Mouse (Mus musculus) gastrocnemius, postnatal 36 days (tissue): ENCODE results near the gene Atp8a1. TPM values are rescaled to one million over a fixed set of nuclear protein-coding genes. Genes with fewer than 3 reads are reported as not detected.

Experiments
- DNase-seq, 2 experiments: peaks; one replicate each; pipeline ENCODE4 v3.0.0; 2022
- intact Hi-C: fragments of 180-260 bp; cut with DNase I; formaldehyde crosslinking; loops from one replicate; pipeline ENCODE4 v1.15.1; 2025
- microRNA-seq, 2 experiments: library from miRNA; unstranded; fragments of <30 nt; microRNA quantifications; one replicate each; pipeline ENCODE4 v1.2.0; 2021
- total RNA-seq, 2 experiments: library from RNA; stranded (reverse); gene quantifications; 2 replicates each; pipeline ENCODE4 v1.2.3; 2021

Atp8a1 gene
- total RNA-seq, 2 experiments from 2014 or later, result 55.9 to 72.7 TPM

DNA sequence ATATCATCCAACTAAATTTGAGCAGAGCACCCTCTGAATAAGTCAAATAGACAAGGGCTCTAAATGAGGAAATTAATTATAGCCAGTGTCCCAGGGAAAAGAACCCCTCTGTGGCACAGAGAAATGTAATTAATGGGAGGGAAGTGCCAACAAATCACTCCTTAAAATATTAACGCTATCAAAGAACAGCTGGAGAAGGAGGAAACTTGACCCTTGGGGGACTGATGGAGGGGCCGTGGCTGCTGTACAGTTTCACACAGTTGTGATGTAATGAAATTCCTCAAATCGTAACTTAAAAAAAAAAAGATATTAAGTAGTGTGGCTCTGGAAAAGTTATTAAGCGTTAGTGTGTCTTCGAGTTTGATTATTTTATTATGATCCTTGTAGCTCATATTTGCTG lies 241.3 kb downstream of the Atp8a1 start:
- intact Hi-C loops, result loop anchor here (10.0 kb wide), 1 partner anchor 511 kb away; the partner anchor contains the start of gene Phox2b
- DNase-seq, result no peak

GRCm38 (mm10) chr5:67599935-67600334 lies 247.3 kb downstream of the Atp8a1 start:
- DNase-seq, result no peak
- intact Hi-C loops, result loop anchor here (10.0 kb wide), 1 partner anchor 505 kb away; the partner anchor contains the start of gene Phox2b

DNA sequence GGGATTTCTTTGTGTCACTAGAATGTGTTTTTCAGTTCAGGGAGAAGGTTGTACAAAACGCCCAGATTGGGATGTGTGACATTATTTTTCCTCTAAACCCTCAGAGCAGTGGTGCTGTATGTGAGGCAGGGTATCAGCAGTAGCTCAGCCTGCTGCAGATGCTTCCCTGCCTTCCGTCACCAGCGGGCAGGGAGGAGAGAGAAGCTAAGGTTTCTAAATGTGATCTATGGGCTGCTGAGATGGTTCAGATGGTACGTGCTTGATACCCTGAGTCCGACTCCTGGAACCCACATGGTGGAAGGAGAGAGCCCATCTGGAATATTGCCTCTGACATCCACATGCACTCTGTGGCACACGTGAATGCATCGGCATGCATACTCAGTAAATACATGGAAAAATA lies 251.6 kb downstream of the Atp8a1 start:
- intact Hi-C loops, result no loop called here
- DNase-seq, result no peak

GRCm38 (mm10) chr5:67595070-67595469 lies 252.2 kb downstream of the Atp8a1 start:
- intact Hi-C loops, result no loop called here

DNA sequence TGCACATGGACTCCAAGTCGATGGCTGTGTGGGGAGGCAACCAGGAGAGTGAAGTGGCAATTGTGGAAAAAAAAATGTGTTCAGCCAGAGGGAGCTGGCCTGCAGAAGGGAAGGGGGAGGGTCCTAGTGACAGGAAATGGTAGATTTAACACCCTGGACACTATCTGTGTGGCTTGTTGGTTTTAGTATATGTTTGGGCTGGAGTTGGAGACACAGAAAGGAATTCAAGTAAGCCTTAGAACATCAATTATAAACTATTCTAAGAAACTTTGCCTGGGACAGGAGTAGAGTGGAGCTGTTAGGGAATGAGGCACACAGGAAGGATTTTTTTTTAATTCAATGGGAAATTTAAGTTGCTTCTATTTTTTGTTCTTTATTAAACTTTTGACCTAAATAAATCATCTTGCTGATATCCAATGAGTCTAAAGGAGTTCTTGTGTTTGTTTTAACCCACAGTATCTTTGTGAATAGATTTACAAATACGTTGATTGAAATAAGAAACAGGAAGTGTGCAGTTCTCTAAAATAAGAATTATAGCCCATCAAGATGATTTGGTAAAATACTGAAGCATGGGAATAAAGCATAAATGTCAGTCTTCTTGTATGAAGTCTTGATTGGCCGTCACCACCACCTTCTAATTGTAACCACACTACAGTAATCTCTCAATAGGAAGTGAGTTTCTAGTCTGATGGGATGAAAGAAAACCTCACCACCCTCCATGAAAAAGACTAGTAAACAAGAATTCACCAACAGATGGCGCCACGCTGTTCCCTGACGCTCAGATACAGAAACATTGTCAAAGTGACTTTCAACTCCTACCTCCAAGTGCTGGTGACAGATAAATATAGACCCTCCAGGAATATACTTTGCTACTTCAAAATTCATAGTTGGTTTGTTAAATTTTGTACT lies 267.3 kb downstream of the Atp8a1 start:
- no peak for DNase-seq
- intact Hi-C loops, result no loop called here

More at GRCm38 (mm10) chr5:67595070-67595469, 252.2 kb downstream of the Atp8a1 start:
- DNase-seq, result no peak

GRCm38 (mm10) chr5:67575705-67576104 lies 271.5 kb downstream of the Atp8a1 start:
- intact Hi-C loops, result no loop called here
- no peak for DNase-seq

DNA sequence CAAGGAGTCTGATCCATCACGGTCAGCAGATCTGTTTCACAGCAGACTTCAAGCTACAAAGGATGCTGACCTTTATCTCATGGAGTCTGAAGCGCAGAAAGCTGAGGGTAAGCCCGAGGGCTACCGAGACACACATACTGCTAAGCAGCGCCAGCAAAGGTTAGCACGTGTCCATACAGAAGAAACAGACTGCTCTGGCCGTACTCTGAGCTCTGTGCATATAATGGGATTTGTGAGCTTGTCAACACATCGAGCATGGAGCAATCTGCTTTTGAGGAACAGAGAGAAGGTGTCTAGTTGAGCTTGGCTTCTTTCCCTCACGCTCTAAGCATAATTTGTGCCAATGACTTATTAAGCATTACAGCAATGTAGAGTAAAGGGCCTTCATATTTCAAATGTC lies 273.2 kb downstream of the Atp8a1 start:
- no peak for DNase-seq
- intact Hi-C loops, result no loop called here

DNA sequence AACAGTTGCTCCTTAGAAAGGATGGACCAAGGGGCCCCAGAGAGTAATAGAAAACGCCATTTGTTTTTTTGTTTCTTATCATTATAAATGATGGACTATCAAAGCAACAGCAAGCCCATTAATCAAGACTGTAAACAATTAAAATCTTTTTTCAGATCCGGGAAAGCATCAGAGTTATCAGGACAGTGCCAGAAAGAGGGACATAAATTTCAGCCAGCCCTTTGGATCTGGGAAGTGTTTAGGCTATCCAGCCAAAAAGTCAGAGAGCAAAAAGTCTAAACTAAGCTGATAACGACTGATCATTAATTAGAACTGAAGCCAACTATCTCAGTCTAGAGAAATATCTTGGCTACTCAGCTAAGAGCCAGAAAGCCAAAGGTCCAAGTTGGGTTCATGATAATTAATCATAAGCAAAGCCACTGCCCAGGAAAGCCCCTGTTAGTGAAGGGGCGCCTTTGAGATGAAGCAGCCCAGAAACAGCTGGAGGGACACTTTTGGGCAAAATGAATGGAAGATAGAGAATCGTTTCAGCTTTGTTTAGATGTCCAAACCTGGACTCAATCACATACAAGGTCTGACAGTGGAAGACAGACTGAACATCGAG lies 274.6 kb downstream of the Atp8a1 start:
- intact Hi-C loops, result no loop called here

More for the DNA sequence above, 274.6 kb downstream of the Atp8a1 start:
- DNase-seq, result no peak

Small RNAs within 50 kb of the gene (microRNA-seq; reads per million reads assigned to microRNA genes)
- 0 reads per million in 2 experiments for gene Gm23617

Other genes with a start within 250 kb of the Atp8a1 start
- 1 to 10 TPM; 1.2 to 2.0 TPM for gene Shisa3, start 239.6 kb downstream of the Atp8a1 start, total RNA-seq
- gene Gm5108, start 94.2 kb upstream of the Atp8a1 start, total RNA-seq, result not detected
- gene Gm21905, start 99.0 kb upstream of the Atp8a1 start, total RNA-seq, result not detected
- gene Grxcr1, start 184.4 kb upstream of the Atp8a1 start, total RNA-seq, result not detected